Mouse (Mus musculus) ES-Bruce4 (cell line): ENCODE results near the gene 3110009E18Rik.

Experiments used
- CTCF ChIP-seq: IDR thresholded peaks from one replicate; pipeline ENCODE4 v1.8.1; 2011; ENCODE audit warnings: low read depth, low read length
- EP300 ChIP-seq: IDR thresholded peaks from 2 replicates; pipeline ENCODE4 v1.6.1; 2011; ENCODE audit warnings: low read depth, low read length; ENCODE audit not compliant: insufficient read depth
- POLR2A ChIP-seq: IDR thresholded peaks from one replicate; pipeline ENCODE4 v1.8.1; 2011; ENCODE audit warnings: low read length; ENCODE audit not compliant: insufficient read depth

DNA sequence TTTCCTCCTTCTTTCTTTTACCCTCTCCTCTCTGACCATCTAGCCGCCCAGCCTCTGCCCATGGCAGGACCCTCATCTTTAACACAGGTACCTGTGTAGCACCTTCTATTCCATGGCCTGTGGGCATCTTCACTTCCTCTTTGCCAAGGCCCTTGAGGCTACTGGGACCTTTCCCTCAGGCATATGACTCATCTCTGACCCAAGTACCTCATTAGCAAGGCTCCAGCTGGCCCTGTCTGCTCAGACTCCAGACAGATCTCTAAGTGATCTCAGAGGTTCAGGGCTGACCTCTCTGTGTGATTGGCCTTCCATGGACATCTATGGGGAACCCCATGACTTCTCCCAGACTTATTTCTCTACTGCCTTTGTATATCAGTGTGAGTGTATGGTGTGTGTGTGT lies 40.4 kb upstream of the 3110009E18Rik start:
- TF ChIP-seq CTCF: no peak
- TF ChIP-seq POLR2A: no peak
- TF ChIP-seq EP300: no peak
